Comparison of ENCODE assay signal across 20 mouse cellular contexts in the genomic region with DNA sequence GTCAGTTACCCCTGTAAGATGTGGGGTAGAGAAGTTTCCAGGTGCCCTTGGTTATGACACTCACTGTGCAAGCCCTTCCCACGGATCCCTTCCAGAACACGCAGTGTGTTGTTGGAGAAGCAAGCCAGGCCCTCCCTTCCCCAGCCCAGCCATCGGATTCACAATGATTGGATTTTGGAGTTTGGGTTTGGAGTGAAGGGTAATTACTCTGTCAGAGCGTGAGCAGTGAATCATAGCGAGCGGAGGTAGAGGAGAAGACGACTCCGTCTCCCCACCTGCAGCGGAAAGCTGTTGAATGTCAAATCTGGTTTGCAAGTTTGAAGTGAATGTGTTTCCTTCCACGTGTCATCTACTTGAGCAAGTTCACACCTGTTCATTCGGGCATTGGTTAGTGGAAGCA.
DNase-seq lines count a peak whose midpoint lies in the region; ATAC-seq and TF ChIP-seq lines count a peak whose summit lies in the region.
"Had no signal": no experiment of that assay in that cellular context is flagged by ENCODE, and none has a peak within 500 bp of the region (broad histone marks: within the 10 kb centered on the region; RNA-seq: fewer than 3 reads in every experiment).

No protein-coding gene starts in this region.

- no peaks in the 10 kb centered on the region for H3K36me3 ChIP-seq in kidney, adult 2 months (ENCODE audit: control insufficient read depth, insufficient read depth, low read length)
- H3K36me3 ChIP-seq: embryonic facial prominence, embryonic 12.5 days; hindbrain, embryonic 13.5 days had no signal

- no peak for DNase-seq in gastrocnemius, adult 2 months
- no peak for DNase-seq in gastrocnemius, postnatal 36 days
- DNase-seq in kidney, adult 2 months, result peak; percentile 44
- DNase-seq in kidney, adult 18-20 months, result no peak
- DNase-seq in layer of hippocampus, adult 2 months (ENCODE audit: low spot score in 2 of 2), result peak in 1 of 2 experiments; percentile 9
- DNase-seq in layer of hippocampus, postnatal 36 days, result no peak
- DNase-seq in brain, adult 2 months (ENCODE audit: low read depth, low spot score), result peak; percentile 72
- DNase-seq: adrenal gland, adult 8-10 months; adrenal gland, postnatal 36 days; cerebellum, adult 11 months; cerebellum, adult 8-10 months; cerebellum, postnatal 14 days; embryo, embryonic 11 days; gastrocnemius, postnatal 14 days; heart, postnatal 36 days had no signal

- H3K27ac ChIP-seq in gastrocnemius, adult 2 months, result peak overlapping the region; percentile 48; the same call in 1 of the 2 replicates
- H3K27ac ChIP-seq in kidney, adult 2 months (ENCODE audit: insufficient read depth, low read depth, low read length), result peak overlapping the region; percentile 27; the same call in 1 of the 2 replicates
- peak overlapping the region; percentile 32; the same call in 1 of the 2 replicates for H3K27ac ChIP-seq in layer of hippocampus, adult 2 months
- H3K27ac ChIP-seq: embryonic facial prominence, embryonic 12.5 days; forebrain, embryonic 13.5 days; heart, embryonic 13.5 days; hindbrain, embryonic 13.5 days had no signal

- H3K27me3 ChIP-seq in kidney, adult 2 months (replicated peaks; ENCODE audit: control insufficient read depth, insufficient read depth, low read length), result no peaks in the 10 kb centered on the region
- H3K27me3 ChIP-seq: embryonic facial prominence, embryonic 12.5 days; forebrain, embryonic 13.5 days; heart, embryonic 13.5 days; hindbrain, embryonic 13.5 days had no signal

- H3K4me3 ChIP-seq in gastrocnemius, adult 2 months, result no peak overlapping the region
- H3K4me3 ChIP-seq in kidney, adult 2 months (ENCODE audit: insufficient read depth, low read depth, low read length), result no peak overlapping the region
- no peak overlapping the region for H3K4me3 ChIP-seq in layer of hippocampus, adult 2 months
- H3K4me3 ChIP-seq: embryonic facial prominence, embryonic 12.5 days; forebrain, embryonic 13.5 days; heart, embryonic 13.5 days; hindbrain, embryonic 13.5 days had no signal

- TF ChIP-seq POLR2A in kidney, adult 2 months (IDR thresholded peaks at IDR 0.05; ENCODE audit: low read depth, low read length), result no peak

- intact Hi-C loops in gastrocnemius, adult 2 months (cut with DNase I), result no loop called here
- intact Hi-C loops in gastrocnemius, postnatal 36 days (cut with DNase I), result no loop called here

- TF ChIP-seq CTCF in gastrocnemius, adult 2 months (IDR thresholded peaks at IDR 0.05), result no peak
- TF ChIP-seq CTCF in kidney, adult 2 months (conservative IDR thresholded peaks at IDR 0.05; ENCODE audit: insufficient read depth, insufficient read length, low read depth, low read length), result no peak
- no peak for TF ChIP-seq CTCF in layer of hippocampus, adult 2 months (conservative IDR thresholded peaks at IDR 0.05)

- H3K4me1 ChIP-seq in kidney, adult 2 months (ENCODE audit: control insufficient read depth, insufficient read depth, low read length), result peaks cover 51% of the 10 kb centered on the region
- H3K4me1 ChIP-seq: embryonic facial prominence, embryonic 12.5 days had no signal

- WGBS in kidney, adult 2 months, result 48% methylated on average over 11 of the region's 11 CpGs

- no peak for ATAC-seq in activated CD4-positive, CD25-positive, alpha-beta regulatory T cell, adult 4 months
- ATAC-seq: forebrain, embryonic 13.5 days had no signal

Comparison
In these comparisons a context has a peak if more than half of its experiments do, and no peak if none do; other contexts are left out.
1. DNase-seq: peak in kidney, adult 2 months (single experiment) and brain, adult 2 months (single experiment); none in gastrocnemius, adult 2 months (single experiment), gastrocnemius, postnatal 36 days (0 of 2), kidney, adult 18-20 months (single experiment) and layer of hippocampus, postnatal 36 days (0 of 2).
2. Peak in every context shown above with its lines, with median percentiles within 50 percentile points of each other: H3K27ac ChIP-seq.